Mouse (Mus musculus): ENCODE results near the gene Gtf2h1. TPM values are rescaled to one million over a fixed set of nuclear protein-coding genes. Genes with fewer than 3 reads are reported as not detected.
A peak's percentile ranks its signal among the peaks of the same experiment; 100 is the strongest.

Gene Gtf2h1
- total and polyA plus RNA-seq, 2 experiments: 6.7 to 33.2 TPM

DNA sequence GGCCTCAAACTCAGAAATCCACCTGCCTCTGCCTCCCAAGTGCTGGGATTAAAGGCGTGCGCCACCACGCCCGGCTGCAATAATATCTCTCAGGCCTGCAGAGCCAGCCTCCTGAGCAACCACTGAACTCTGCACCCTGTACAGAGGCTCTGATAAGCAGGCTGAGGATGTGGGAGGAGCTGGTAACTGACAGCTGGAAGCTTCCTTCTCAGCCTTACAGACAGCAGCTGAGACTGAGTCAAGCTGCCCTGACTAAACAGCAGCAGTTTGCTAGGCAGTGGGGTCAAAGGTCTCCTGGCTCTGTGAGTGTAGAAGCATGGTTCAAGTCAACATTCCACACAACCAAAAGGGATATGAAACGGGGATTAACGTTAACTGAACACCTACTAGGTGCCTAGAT is 37.4 kb downstream of the Gtf2h1 start:
- Histone ChIP-seq H3K27me3 (ENCODE audit: control insufficient read depth, insufficient read depth, low read length) (no peaks in the 10 kb centered on the region), H3K27ac (replicated peaks; ENCODE audit: insufficient read depth, low read depth, low read length) (peak overlapping the region; percentile 68), H3K79me2 (ENCODE audit: control insufficient read depth, insufficient read depth, low read length) (no peaks in the 10 kb centered on the region), H3K4me1 (ENCODE audit: control insufficient read depth, insufficient read depth, low read length) (peaks cover 24% of the 10 kb centered on the region), H3K9ac (ENCODE audit: low read depth, low read length) (no peak overlapping the region), H3K36me3 (ENCODE audit: control insufficient read depth, insufficient read depth, low read length) (no peaks in the 10 kb centered on the region), H3K4me3 (ENCODE audit: insufficient read depth, low read depth, low read length) (no peak overlapping the region)
- peak; percentile 97 for DNase-seq (ENCODE audit: extremely low read depth, low read depth, low spot score)
- WGBS: 2% methylated on average over 6 of the region's 6 CpGs
- TF ChIP-seq CTCF (IDR thresholded peaks at IDR 0.05; ENCODE audit: low read depth, low read length) (no peak), POLR2A (IDR thresholded peaks at IDR 0.05; ENCODE audit: extremely low read depth, insufficient read depth, low read length) (no peak)

DNA sequence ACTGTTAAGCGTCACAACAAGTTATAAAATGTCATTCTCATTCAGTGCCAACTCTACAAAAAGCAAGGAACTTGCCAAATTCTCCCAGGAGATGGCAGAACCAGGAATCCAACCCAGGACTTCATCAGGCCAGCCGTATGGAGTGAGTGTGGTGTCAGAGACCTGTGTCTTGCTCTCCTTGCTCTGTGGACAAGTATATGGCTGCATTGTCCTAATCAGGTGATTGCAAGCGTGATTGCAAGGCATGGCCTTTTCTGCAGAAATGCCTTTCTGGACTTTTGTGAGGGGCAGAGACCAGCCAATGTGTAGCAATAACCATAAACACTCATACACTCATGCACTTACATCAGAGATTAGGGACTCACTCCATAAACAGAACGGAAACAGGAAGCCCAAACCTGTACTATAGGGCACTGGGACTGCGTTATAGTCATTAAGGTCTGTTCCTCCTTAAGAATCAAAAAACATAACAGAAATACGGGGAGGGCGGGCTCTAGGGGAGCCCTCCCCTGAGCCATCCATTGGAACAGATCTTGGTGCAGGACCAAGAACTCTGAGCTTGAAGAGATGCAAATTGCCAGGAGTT is 37.9 kb downstream of the Gtf2h1 start:
- WGBS: 46% methylated on average over 7 of the region's 7 CpGs
- no peak for DNase-seq (ENCODE audit: extremely low read depth, low read depth, low spot score)
- Histone ChIP-seq H3K9ac (ENCODE audit: low read depth, low read length) (no peak overlapping the region), H3K4me1 (ENCODE audit: control insufficient read depth, insufficient read depth, low read length) (peaks cover 26% of the 10 kb centered on the region), H3K36me3 (ENCODE audit: control insufficient read depth, insufficient read depth, low read length) (no peaks in the 10 kb centered on the region), H3K27ac (replicated peaks; ENCODE audit: insufficient read depth, low read depth, low read length) (peak overlapping the region; percentile 68), H3K79me2 (ENCODE audit: control insufficient read depth, insufficient read depth, low read length) (no peaks in the 10 kb centered on the region), H3K27me3 (ENCODE audit: control insufficient read depth, insufficient read depth, low read length) (no peaks in the 10 kb centered on the region), H3K4me3 (ENCODE audit: insufficient read depth, low read depth, low read length) (no peak overlapping the region)
- TF ChIP-seq CTCF (IDR thresholded peaks at IDR 0.05; ENCODE audit: low read depth, low read length): no peak

DNA sequence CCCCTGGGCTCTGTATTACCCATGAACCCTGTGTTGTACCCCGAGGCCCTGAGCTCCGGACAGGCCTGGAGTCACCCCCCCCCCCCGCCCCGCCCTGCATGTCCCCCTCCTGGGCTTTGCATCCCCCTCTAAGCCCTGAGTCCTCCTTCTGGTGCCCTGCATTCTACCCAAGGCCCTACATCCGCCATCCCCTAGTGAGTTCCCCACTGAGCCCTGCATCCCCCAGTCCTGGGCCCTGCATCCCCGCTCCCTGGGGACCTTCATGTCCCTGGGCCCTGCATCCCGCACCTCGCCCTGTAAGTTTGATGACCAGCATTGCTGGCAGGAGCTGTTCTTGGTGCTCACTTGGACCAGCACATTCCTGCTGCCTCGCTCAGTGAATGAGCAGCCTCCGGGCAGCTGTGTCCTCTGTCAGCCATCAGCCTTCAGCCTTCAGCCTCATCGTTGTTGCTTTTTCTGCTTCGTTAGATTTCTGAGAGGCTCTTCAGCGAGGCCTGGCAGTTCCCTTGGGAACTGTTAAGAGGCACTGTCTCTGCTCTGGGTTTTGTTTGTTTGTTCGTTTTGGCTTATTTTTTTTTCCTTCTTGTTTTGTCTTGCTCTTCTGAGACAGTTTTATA is 39.2 kb downstream of the Gtf2h1 start:
- Histone ChIP-seq H3K27ac (replicated peaks; ENCODE audit: insufficient read depth, low read depth, low read length) (no peak overlapping the region), H3K27me3 (ENCODE audit: control insufficient read depth, insufficient read depth, low read length) (no peaks in the 10 kb centered on the region), H3K4me1 (ENCODE audit: control insufficient read depth, insufficient read depth, low read length) (peaks cover 28% of the 10 kb centered on the region), H3K4me3 (ENCODE audit: insufficient read depth, low read depth, low read length) (no peak overlapping the region), H3K36me3 (ENCODE audit: control insufficient read depth, insufficient read depth, low read length) (no peaks in the 10 kb centered on the region), H3K9ac (ENCODE audit: low read depth, low read length) (no peak overlapping the region), H3K79me2 (ENCODE audit: control insufficient read depth, insufficient read depth, low read length) (no peaks in the 10 kb centered on the region)
- 76% methylated on average over 13 of the region's 14 CpGs for WGBS
- TF ChIP-seq POLR2A (IDR thresholded peaks at IDR 0.05; ENCODE audit: extremely low read depth, insufficient read depth, low read length) (no peak), CTCF (IDR thresholded peaks at IDR 0.05; ENCODE audit: low read depth, low read length) (no peak)
- no peak for DNase-seq (ENCODE audit: extremely low read depth, low read depth, low spot score)

DNA sequence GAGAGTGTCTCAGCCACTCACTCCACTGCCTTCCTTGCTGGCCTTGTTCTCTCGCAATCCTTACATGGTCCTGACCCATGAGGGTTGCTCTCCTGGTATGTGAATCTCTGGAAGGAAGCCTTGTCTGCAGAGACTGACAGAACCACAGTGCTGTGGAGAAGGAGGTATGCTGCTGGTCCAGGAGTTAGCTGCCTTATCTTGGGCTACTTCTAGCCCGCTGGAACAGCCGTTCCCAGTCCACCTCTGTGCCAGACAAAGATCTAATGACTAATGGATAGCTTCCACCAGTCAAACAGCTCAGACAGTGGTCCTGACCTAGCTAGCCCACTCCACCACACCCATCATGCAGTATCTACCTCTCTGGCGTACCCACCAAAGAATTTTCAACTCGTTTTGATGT is 40.5 kb downstream of the Gtf2h1 start:
- TF ChIP-seq CTCF (IDR thresholded peaks at IDR 0.05; ENCODE audit: low read depth, low read length): no peak
- no peak for TF ChIP-seq POLR2A (IDR thresholded peaks at IDR 0.05; ENCODE audit: extremely low read depth, insufficient read depth, low read length)
- H3K79me2 ChIP-seq (ENCODE audit: control insufficient read depth, insufficient read depth, low read length): no peaks in the 10 kb centered on the region
- H3K36me3 ChIP-seq (ENCODE audit: control insufficient read depth, insufficient read depth, low read length): no peaks in the 10 kb centered on the region
- H3K4me1 ChIP-seq (ENCODE audit: control insufficient read depth, insufficient read depth, low read length): peaks cover 26% of the 10 kb centered on the region
- H3K27ac ChIP-seq (replicated peaks; ENCODE audit: insufficient read depth, low read depth, low read length): no peak overlapping the region
- no peak overlapping the region for H3K9ac ChIP-seq (ENCODE audit: low read depth, low read length)
- no peaks in the 10 kb centered on the region for H3K27me3 ChIP-seq (ENCODE audit: control insufficient read depth, insufficient read depth, low read length)
- no peak for DNase-seq (ENCODE audit: extremely low read depth, low read depth, low spot score)
- WGBS: 89% methylated on average over 5 of the region's 5 CpGs
- no peak overlapping the region for H3K4me3 ChIP-seq (ENCODE audit: insufficient read depth, low read depth, low read length)

DNA sequence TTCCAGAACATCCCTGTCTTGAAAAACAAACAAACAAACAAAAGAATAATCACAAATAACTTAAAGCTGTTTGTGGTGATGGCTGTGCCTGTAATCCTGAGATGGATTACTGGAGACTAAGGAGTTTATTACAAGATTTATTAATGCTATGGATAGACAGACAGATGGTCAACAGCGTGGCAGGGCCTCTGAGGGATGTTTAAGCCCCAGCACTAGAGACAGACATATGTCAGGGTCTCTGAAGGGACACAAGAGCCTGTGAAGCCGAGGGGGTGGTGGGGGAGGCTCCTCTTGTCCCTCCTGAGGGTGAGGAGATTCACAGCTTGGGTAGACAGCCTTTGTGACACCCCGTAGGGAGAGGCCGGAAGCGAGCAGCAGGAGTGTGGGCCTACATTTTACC is 41.2 kb downstream of the Gtf2h1 start:
- Histone ChIP-seq H3K36me3 (ENCODE audit: control insufficient read depth, insufficient read depth, low read length) (no peaks in the 10 kb centered on the region), H3K9ac (ENCODE audit: low read depth, low read length) (peak overlapping the region; percentile 28), H3K27ac (replicated peaks; ENCODE audit: insufficient read depth, low read depth, low read length) (peak overlapping the region; percentile 47), H3K79me2 (ENCODE audit: control insufficient read depth, insufficient read depth, low read length) (no peaks in the 10 kb centered on the region), H3K4me1 (ENCODE audit: control insufficient read depth, insufficient read depth, low read length) (peaks cover 22% of the 10 kb centered on the region), H3K27me3 (ENCODE audit: control insufficient read depth, insufficient read depth, low read length) (no peaks in the 10 kb centered on the region), H3K4me3 (ENCODE audit: insufficient read depth, low read depth, low read length) (peak overlapping the region; percentile 4; the same call in 1 of the 2 replicates)
- no peak for DNase-seq (ENCODE audit: extremely low read depth, low read depth, low spot score)
- WGBS: 54% methylated on average over 5 of the region's 5 CpGs
- TF ChIP-seq POLR2A (IDR thresholded peaks at IDR 0.05; ENCODE audit: extremely low read depth, insufficient read depth, low read length) (no peak), CTCF (IDR thresholded peaks at IDR 0.05; ENCODE audit: low read depth, low read length) (no peak)

DNA sequence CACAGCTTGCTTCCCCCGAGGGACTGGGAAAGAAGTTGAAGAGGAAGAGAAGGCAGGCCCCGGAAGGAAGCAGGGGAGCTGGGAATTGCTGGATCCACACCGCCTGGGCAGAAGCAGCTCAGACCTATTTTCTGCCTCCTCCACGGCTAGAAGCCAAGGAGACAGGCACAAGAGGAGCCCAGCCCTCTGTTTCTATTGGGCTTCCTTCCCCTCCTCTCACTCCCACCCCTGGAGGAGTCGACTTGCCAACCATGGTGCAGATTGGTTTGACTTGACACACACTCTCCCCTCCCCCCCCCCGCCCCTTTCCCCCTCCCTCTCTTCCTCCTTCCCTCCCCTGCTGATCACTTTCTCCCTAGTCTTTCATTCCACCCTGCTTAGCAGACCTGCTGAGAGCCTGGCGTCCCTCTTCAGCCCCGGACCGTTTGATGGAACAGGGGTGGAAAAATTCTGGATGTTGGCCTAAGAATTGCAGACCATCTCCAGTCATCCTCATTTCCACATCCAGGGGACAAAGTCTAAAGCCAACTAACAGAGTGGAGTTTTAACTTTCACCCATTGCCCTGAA is 42.3 kb downstream of the Gtf2h1 start:
- Histone ChIP-seq H3K79me2 (ENCODE audit: control insufficient read depth, insufficient read depth, low read length) (no peaks in the 10 kb centered on the region), H3K4me3 (ENCODE audit: insufficient read depth, low read depth, low read length) (peak overlapping the region; percentile 52), H3K27me3 (ENCODE audit: control insufficient read depth, insufficient read depth, low read length) (no peaks in the 10 kb centered on the region), H3K9ac (ENCODE audit: low read depth, low read length) (peak overlapping the region; percentile 72), H3K27ac (replicated peaks; ENCODE audit: insufficient read depth, low read depth, low read length) (peak overlapping the region; percentile 97), H3K36me3 (ENCODE audit: control insufficient read depth, insufficient read depth, low read length) (no peaks in the 10 kb centered on the region), H3K4me1 (ENCODE audit: control insufficient read depth, insufficient read depth, low read length) (peaks cover 24% of the 10 kb centered on the region)
- WGBS: 4% methylated on average over 9 of the region's 9 CpGs
- no peak for TF ChIP-seq CTCF (IDR thresholded peaks at IDR 0.05; ENCODE audit: low read depth, low read length)
- TF ChIP-seq POLR2A (IDR thresholded peaks at IDR 0.05; ENCODE audit: extremely low read depth, insufficient read depth, low read length): peak; percentile 29; the same call in 1 of the 2 replicates
- peak; percentile 94 for DNase-seq (ENCODE audit: extremely low read depth, low read depth, low spot score)

All from liver, adult 2 months (tissue).